Mouse (Mus musculus) thymus, adult 2 months (tissue): Measurements from ENCODE around the gene Mgea5.

ENCODE experiments used
- CTCF ChIP-seq: fragments of 200-500 bp; IDR thresholded peaks from 2 replicates; pipeline ENCODE4 v1.5.1; 2012; ENCODE audit warnings: mild to moderate bottlenecking, control low read depth, low read length, moderate library complexity, borderline replicate concordance; ENCODE audit not compliant: control insufficient read depth, poor library complexity, insufficient read depth; ENCODE audit errors: extremely low read depth
- POLR2A ChIP-seq: fragments of 200-500 bp; IDR thresholded peaks from 2 replicates; pipeline ENCODE4 v1.6.1; 2012; ENCODE audit warnings: mild to moderate bottlenecking, low read length, control low read depth, moderate library complexity; ENCODE audit not compliant: control insufficient read depth, poor library complexity, insufficient read depth; ENCODE audit errors: extremely low read depth

DNA sequence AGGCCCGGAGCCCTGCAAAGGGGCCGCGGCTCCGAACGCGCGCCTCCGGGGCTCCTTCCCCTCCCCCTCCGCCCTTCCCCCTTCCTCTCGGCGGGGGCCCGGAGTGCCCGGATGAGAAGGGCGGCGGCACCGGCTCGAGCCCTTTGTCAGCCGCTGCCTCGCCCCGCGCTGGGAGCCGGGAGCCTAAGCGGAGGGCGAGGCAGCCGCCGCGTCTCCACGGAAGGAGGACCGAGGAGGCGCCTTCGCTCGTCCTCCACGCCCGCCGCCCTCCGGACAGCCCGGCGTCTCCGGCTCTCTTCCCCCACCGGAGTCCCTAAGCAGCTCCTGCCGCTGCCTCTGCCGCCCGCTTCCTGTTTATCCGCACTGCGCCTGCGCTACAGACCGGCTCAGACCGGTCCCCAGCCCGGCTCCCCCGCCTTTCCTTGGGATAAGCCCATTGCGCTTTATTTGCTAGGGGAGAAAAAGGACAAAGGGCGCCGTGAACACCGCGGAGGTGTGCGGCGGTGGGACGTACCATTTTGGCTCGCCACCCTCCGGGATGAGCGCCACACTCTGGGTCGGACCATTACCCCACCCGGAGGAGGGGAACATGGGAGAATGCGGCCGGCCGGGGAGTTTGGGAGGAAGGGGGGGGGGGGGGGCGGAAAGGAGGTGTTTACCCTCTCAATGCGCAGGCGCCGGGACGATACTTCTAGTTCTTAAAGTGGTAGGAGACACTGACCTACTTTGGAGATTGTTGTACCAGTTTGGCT is at the start of gene Mgea5:
- TF ChIP-seq CTCF (peak; percentile 43), POLR2A (peak; percentile 97)
